Mouse (Mus musculus): ENCODE measurements around the gene 2510039O18Rik. TPM values are rescaled to one million over a fixed set of nuclear protein-coding genes. Genes with fewer than 3 reads are reported as not detected.
A peak's percentile ranks its signal among the peaks of the same experiment; 100 is the strongest.

2510039O18Rik gene
- polyA plus RNA-seq, 1 experiment from 2014 or later: 12.5 TPM

DNA sequence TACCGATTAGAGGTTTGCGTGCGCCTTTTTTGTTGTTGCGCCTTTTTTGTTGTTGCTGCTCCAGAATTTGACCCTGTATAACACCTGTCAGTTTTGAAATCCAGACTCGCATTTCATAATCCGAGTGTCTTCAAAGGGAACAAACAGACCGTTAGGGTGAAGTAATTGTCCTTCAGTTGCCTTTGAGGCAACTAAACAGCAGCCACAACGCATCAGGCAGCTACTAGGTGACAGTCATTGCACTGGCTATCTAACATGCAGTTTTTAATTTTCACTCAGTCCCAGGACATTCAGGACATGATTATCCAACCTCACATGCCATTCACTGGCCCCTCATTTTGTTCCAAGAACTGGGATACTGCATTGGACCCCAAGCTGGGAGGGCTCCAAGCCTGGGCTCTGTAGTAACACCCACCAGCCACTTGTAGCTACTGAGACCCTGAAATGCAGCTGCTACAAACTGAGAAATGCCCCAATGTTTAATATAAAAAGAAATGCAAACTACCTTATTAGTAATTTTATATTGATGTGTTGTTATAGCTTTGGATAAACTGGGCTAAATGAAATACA, 35.5 kb upstream of the 2510039O18Rik start:
- Histone ChIP-seq H3K9ac (ENCODE audit: low read length) (peak overlapping the region; percentile 81), H3K27ac (ENCODE audit: low read depth, low read length) (peak overlapping the region; percentile 30; the same call in 1 of the 2 replicates), H3K4me1 (ENCODE audit: control insufficient read depth, insufficient read depth, low read length) (peaks cover 4% of the 10 kb centered on the region), H3K27me3 (replicated peaks; ENCODE audit: control insufficient read depth, insufficient read depth, low read length) (no peaks in the 10 kb centered on the region), H3K9me3 (replicated peaks; ENCODE audit: control insufficient read depth, low read length) (no peaks in the 10 kb centered on the region), H3K4me3 (ENCODE audit: low read depth, low read length) (peak overlapping the region; percentile 88), H3K4me2 (ENCODE audit: low read length) (peak overlapping the region; percentile 61), H3K36me3 (ENCODE audit: control insufficient read depth, insufficient read depth, low read length) (peaks cover 19% of the 10 kb centered on the region)
- ATAC-seq (peak; percentile 49), DNase-seq (ENCODE audit: low spot score) (peak; percentile 30)
- under 1% methylated on average over 8 of the region's 8 CpGs for WGBS

- Histone ChIP-seq H3K27ac (ENCODE audit: low read depth, low read length) (no peak overlapping the region), H3K9ac (ENCODE audit: low read length) (no peak overlapping the region), H3K4me2 (ENCODE audit: low read length) (no peak overlapping the region), H3K27me3 (replicated peaks; ENCODE audit: control insufficient read depth, insufficient read depth, low read length) (no peaks in the 10 kb centered on the region), H3K9me3 (replicated peaks; ENCODE audit: control insufficient read depth, low read length) (no peaks in the 10 kb centered on the region), H3K4me1 (ENCODE audit: control insufficient read depth, insufficient read depth, low read length) (peaks cover 4% of the 10 kb centered on the region), H3K4me3 (ENCODE audit: low read depth, low read length) (no peak overlapping the region), H3K36me3 (ENCODE audit: control insufficient read depth, insufficient read depth, low read length) (peaks cover 10% of the 10 kb centered on the region)
- ATAC-seq: no peak
- no peak for DNase-seq (ENCODE audit: low spot score)
- 85% methylated on average over 5 of the region's 5 CpGs for WGBS
These were observed 34.5 kb upstream of the 2510039O18Rik start for GRCm38 (mm10) chr4:147906230-147906629.

DNA sequence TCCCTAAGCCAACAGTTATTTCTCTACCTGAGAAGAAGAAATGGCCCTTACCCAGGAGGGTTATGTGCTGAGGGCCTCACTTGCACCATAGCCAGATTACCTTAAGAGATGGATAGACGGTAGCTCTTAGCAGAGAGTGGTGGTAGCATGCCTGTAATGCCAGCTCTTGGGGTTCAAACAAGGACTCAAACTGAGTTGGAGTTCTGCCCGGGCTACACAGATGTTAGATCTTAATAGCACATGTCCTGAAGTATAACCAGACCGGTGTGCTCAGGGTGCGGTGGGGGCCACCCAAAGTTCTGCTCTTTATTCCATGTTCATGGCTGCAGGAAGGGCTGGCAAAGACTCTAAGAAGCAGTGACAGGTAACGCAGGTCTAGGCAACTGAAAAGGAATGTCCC, 31.2 kb upstream of the 2510039O18Rik start:
- Histone ChIP-seq H3K9me3 (replicated peaks; ENCODE audit: control insufficient read depth, low read length) (no peaks in the 10 kb centered on the region), H3K4me2 (ENCODE audit: low read length) (no peak overlapping the region), H3K27me3 (replicated peaks; ENCODE audit: control insufficient read depth, insufficient read depth, low read length) (no peaks in the 10 kb centered on the region), H3K9ac (ENCODE audit: low read length) (no peak overlapping the region), H3K4me1 (ENCODE audit: control insufficient read depth, insufficient read depth, low read length) (no peaks in the 10 kb centered on the region; the same call in 1 of the 2 replicates), H3K36me3 (ENCODE audit: control insufficient read depth, insufficient read depth, low read length) (no peaks in the 10 kb centered on the region), H3K27ac (ENCODE audit: low read depth, low read length) (no peak overlapping the region), H3K4me3 (ENCODE audit: low read depth, low read length) (no peak overlapping the region)
- no peak for ATAC-seq
- 88% methylated on average over 5 of the region's 5 CpGs for WGBS
- DNase-seq (ENCODE audit: low spot score): no peak

DNA sequence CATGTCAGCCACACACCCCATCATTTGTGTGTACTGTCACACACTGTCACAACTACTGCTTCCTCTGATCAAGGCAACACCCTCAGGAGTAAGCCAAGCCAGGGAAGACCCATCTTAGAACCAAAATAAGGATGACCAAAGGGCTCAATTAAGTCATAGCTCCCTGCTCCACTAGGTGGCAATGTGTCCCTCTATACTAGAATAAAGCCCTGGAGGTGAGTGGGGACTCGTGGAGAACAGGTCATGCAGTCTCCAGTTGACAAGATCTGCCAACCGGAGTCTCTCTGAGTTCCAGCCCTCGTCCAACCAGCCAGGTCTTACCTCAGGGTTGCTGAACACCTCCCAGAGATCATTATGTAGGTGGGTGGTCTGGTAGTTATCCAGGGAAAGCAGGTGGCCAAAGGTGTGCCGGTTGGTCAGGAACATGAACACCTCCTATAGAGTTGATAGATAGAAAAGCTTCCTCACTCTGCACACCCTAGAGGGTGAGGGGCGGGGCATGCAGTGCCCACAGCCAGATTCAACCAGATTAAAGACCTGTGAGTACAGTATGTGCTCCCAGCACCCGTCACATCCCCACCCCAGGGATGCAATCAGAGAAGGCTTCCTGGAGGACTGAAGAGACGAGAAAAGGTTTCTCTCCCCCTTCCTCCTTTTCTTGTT, 22.1 kb upstream of the 2510039O18Rik start:
- 59% methylated on average over 7 of the region's 7 CpGs for WGBS
- H3K4me1 ChIP-seq (ENCODE audit: control insufficient read depth, insufficient read depth, low read length): no peaks in the 10 kb centered on the region
- no peak overlapping the region for H3K4me2 ChIP-seq (ENCODE audit: low read length)
- no peaks in the 10 kb centered on the region for H3K27me3 ChIP-seq (replicated peaks; ENCODE audit: control insufficient read depth, insufficient read depth, low read length)
- no peaks in the 10 kb centered on the region for H3K36me3 ChIP-seq (ENCODE audit: control insufficient read depth, insufficient read depth, low read length)
- no peak overlapping the region for H3K27ac ChIP-seq (ENCODE audit: low read depth, low read length)
- no peaks in the 10 kb centered on the region for H3K9me3 ChIP-seq (replicated peaks; ENCODE audit: control insufficient read depth, low read length)
- no peak overlapping the region for H3K9ac ChIP-seq (ENCODE audit: low read length)
- DNase-seq (ENCODE audit: low spot score): peak; percentile 55
- ATAC-seq: no peak
- no peak overlapping the region for H3K4me3 ChIP-seq (ENCODE audit: low read depth, low read length)

DNA sequence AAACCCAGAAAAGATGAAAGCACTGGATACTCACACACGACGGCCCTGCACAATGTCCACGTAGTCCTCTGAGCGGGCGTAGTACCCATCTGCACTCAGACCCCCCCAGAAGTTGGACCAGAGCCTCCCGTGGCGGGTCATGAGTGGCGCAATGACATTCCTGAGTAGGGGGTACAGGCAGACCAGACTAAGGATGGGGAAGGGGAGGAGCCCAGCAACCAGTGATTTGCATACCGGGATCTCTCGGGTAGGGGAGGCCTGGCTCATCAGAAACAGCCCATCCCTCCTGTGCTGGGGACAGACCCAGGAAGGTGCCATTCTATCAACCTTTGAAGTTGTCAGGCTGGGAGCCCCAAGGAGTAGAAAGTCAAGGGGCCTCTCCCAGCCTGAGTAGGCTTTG, 19.7 kb upstream of the 2510039O18Rik start:
- no peak for DNase-seq (ENCODE audit: low spot score)
- no peak; the same call in 1 of the 2 replicates for ATAC-seq
- Histone ChIP-seq H3K4me2 (ENCODE audit: low read length) (no peak overlapping the region), H3K4me3 (ENCODE audit: low read depth, low read length) (no peak overlapping the region), H3K27ac (ENCODE audit: low read depth, low read length) (no peak overlapping the region), H3K9ac (ENCODE audit: low read length) (no peak overlapping the region), H3K4me1 (ENCODE audit: control insufficient read depth, insufficient read depth, low read length) (no peaks in the 10 kb centered on the region), H3K9me3 (replicated peaks; ENCODE audit: control insufficient read depth, low read length) (no peaks in the 10 kb centered on the region), H3K27me3 (replicated peaks; ENCODE audit: control insufficient read depth, insufficient read depth, low read length) (no peaks in the 10 kb centered on the region), H3K36me3 (ENCODE audit: control insufficient read depth, insufficient read depth, low read length) (no peaks in the 10 kb centered on the region)
- WGBS: 27% methylated on average over 10 of the region's 10 CpGs

DNA sequence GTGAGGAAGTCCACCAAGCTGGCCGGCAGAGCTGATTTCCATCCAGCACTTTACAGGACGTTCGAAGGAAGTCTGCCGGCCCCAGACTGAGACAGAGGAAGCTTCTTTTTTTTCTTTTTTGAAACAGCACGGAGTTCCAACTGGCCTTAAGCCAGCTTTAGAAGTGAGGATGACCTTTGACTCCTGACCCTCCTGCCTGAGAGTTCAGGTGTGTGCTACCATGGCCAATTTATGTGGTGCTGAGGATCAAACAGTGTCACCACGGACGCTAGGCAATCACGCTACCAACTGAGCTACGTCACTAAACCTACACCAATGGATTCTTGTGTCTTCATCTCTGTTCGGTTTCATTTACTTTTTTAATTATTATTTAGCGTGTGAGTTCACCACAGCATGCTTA, 18.4 kb upstream of the 2510039O18Rik start:
- DNase-seq (ENCODE audit: low spot score): no peak
- WGBS: 84% methylated on average over 11 of the region's 11 CpGs

DNA sequence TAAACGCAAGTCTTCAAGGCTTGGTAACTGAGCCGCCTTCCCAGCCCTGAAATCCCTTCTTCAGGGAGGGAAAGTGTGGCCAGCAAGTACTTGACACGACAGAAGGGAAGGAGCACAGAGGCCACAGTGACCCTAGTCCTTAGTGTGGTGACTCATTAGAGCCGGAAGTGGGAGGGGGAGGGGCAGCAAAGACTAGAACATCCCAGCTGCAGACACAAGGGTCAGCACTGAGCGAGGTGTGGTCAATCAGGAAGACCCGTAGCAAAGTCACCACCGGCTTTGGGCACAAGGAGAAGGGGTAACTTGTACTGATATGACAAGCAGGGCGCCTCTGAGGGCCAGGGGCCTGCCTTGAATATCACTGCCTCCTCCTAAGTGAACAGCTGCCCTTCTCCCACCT, 13.0 kb upstream of the 2510039O18Rik start:
- H3K4me2 ChIP-seq (ENCODE audit: low read length): no peak overlapping the region
- DNase-seq (ENCODE audit: low spot score) (no peak), ATAC-seq (no peak)
- no peak overlapping the region for H3K27ac ChIP-seq (ENCODE audit: low read depth, low read length)
- no peaks in the 10 kb centered on the region for H3K9me3 ChIP-seq (replicated peaks; ENCODE audit: control insufficient read depth, low read length)
- H3K36me3 ChIP-seq (ENCODE audit: control insufficient read depth, insufficient read depth, low read length): no peaks in the 10 kb centered on the region
- H3K4me3 ChIP-seq (ENCODE audit: low read depth, low read length): no peak overlapping the region
- no peaks in the 10 kb centered on the region for H3K4me1 ChIP-seq (ENCODE audit: control insufficient read depth, insufficient read depth, low read length)
- WGBS: 51% methylated on average over 8 of the region's 8 CpGs
- no peak overlapping the region for H3K9ac ChIP-seq (ENCODE audit: low read length)
- H3K27me3 ChIP-seq (replicated peaks; ENCODE audit: control insufficient read depth, insufficient read depth, low read length): no peaks in the 10 kb centered on the region

More for the DNA sequence above, 18.4 kb upstream of the 2510039O18Rik start:
- Histone ChIP-seq H3K4me1 (ENCODE audit: control insufficient read depth, insufficient read depth, low read length) (no peaks in the 10 kb centered on the region), H3K9me3 (replicated peaks; ENCODE audit: control insufficient read depth, low read length) (no peaks in the 10 kb centered on the region), H3K27me3 (replicated peaks; ENCODE audit: control insufficient read depth, insufficient read depth, low read length) (no peaks in the 10 kb centered on the region), H3K9ac (ENCODE audit: low read length) (no peak overlapping the region), H3K4me3 (ENCODE audit: low read depth, low read length) (no peak overlapping the region), H3K27ac (ENCODE audit: low read depth, low read length) (no peak overlapping the region), H3K36me3 (ENCODE audit: control insufficient read depth, insufficient read depth, low read length) (no peaks in the 10 kb centered on the region), H3K4me2 (ENCODE audit: low read length) (no peak overlapping the region)
- ATAC-seq: no peak

DNA sequence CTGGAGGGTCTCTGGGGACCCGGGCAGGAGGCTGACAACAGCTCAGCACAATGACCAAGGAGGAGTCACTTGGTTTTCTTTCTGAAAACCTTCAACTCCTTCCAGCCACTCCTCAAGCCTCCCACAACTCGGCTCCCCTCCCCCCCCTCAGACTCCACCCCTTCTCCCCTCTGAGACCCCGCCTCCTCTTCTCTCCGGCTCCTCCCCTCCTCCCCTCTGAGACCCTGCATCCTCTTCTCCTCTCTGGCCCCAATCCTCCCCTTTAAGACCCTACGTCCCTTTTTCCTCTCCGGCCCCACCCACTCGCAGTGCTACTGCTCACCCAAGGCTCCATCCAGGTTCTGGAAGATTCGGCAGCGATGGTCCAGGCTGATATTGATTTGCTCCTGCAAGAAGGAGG, 12.6 kb upstream of the 2510039O18Rik start:
- 14% methylated on average over 9 of the region's 9 CpGs for WGBS
- Histone ChIP-seq H3K9me3 (replicated peaks; ENCODE audit: control insufficient read depth, low read length) (no peaks in the 10 kb centered on the region), H3K36me3 (ENCODE audit: control insufficient read depth, insufficient read depth, low read length) (no peaks in the 10 kb centered on the region), H3K27me3 (replicated peaks; ENCODE audit: control insufficient read depth, insufficient read depth, low read length) (no peaks in the 10 kb centered on the region), H3K4me1 (ENCODE audit: control insufficient read depth, insufficient read depth, low read length) (no peaks in the 10 kb centered on the region), H3K9ac (ENCODE audit: low read length) (no peak overlapping the region), H3K4me3 (ENCODE audit: low read depth, low read length) (no peak overlapping the region), H3K27ac (ENCODE audit: low read depth, low read length) (no peak overlapping the region), H3K4me2 (ENCODE audit: low read length) (no peak overlapping the region)
- DNase-seq (ENCODE audit: low spot score) (no peak), ATAC-seq (no peak)

- no peak overlapping the region for H3K4me3 ChIP-seq (ENCODE audit: low read depth, low read length)
- no peaks in the 10 kb centered on the region for H3K4me1 ChIP-seq (ENCODE audit: control insufficient read depth, insufficient read depth, low read length)
- H3K36me3 ChIP-seq (ENCODE audit: control insufficient read depth, insufficient read depth, low read length): no peaks in the 10 kb centered on the region
- peak; percentile 32; the same call in 1 of the 2 replicates for ATAC-seq
- 64% methylated on average over 7 of the region's 7 CpGs for WGBS
- H3K9me3 ChIP-seq (replicated peaks; ENCODE audit: control insufficient read depth, low read length): no peaks in the 10 kb centered on the region
- no peak overlapping the region for H3K27ac ChIP-seq (ENCODE audit: low read depth, low read length)
- DNase-seq (ENCODE audit: low spot score): peak; percentile 25
- no peak overlapping the region for H3K4me2 ChIP-seq (ENCODE audit: low read length)
- H3K27me3 ChIP-seq (replicated peaks; ENCODE audit: control insufficient read depth, insufficient read depth, low read length): no peaks in the 10 kb centered on the region
- no peak overlapping the region for H3K9ac ChIP-seq (ENCODE audit: low read length)
These were observed 12.2 kb upstream of the 2510039O18Rik start for GRCm38 (mm10) chr4:147928540-147928939.

Measured in forebrain, embryonic 14.5 days (tissue).